Mouse (Mus musculus) neural tube, embryonic 14.5 days (tissue): Measurements from ENCODE around the gene Thumpd3. TPM values are rescaled to one million over a fixed set of nuclear protein-coding genes. Genes with fewer than 3 reads are reported as not detected.

Source experiments
- ATAC-seq: fragments of 200-750 bp; cut with Nextera tagmentation; 2 replicates; pipeline ENCODE4 v1.8.0; 2017; ENCODE audit warnings: low read depth, mild to moderate bottlenecking, moderate TSS enrichment, moderate library complexity
- H3K27ac ChIP-seq: fragments of 300-500 bp; sonication (generic); 2 replicates; pipeline ENCODE4 v1.5.1; 2014; ENCODE audit warnings: low read depth, mild to moderate bottlenecking, control low read depth, low read length, moderate library complexity, mixed read lengths
- H3K27me3 ChIP-seq: fragments of 300-500 bp; sonication (generic); 2 replicates; pipeline ENCODE4 v1.6.1; 2014; ENCODE audit warnings: low read length; ENCODE audit not compliant: control insufficient read depth, insufficient read depth
- H3K36me3 ChIP-seq: fragments of 300-500 bp; sonication (generic); 2 replicates; pipeline ENCODE4 v1.6.1; 2014; ENCODE audit warnings: low read length, mixed read lengths; ENCODE audit not compliant: control insufficient read depth, insufficient read depth
- H3K4me1 ChIP-seq: fragments of 300-500 bp; sonication (generic); 2 replicates; pipeline ENCODE4 v1.6.1; 2014; ENCODE audit warnings: low read length; ENCODE audit not compliant: control insufficient read depth, insufficient read depth
- H3K4me2 ChIP-seq: fragments of 300-500 bp; sonication (generic); 2 replicates; pipeline ENCODE4 v1.6.1; 2014; ENCODE audit warnings: mild to moderate bottlenecking, low read depth, low read length, control low read depth
- H3K4me3 ChIP-seq: fragments of 300-500 bp; sonication (generic); 2 replicates; pipeline ENCODE4 v1.5.1; 2014; ENCODE audit warnings: low read depth, low read length, control low read depth, mixed read lengths
- H3K9ac ChIP-seq: fragments of 300-500 bp; sonication (generic); replicated peaks from 2 replicates; pipeline ENCODE4 v1.6.1; 2014; ENCODE audit warnings: low read depth, mild to moderate bottlenecking, control low read depth, low read length, mixed read lengths
- H3K9me3 ChIP-seq: fragments of 300-500 bp; sonication (generic); 2 replicates; pipeline ENCODE4 v1.6.1; 2016; ENCODE audit warnings: low read length; ENCODE audit not compliant: control insufficient read depth
- WGBS: fragments of 180-500 bp; shearing (Covaris S2); extraction: QIAGEN DNeasy Blood & Tissue Kit; methylation state at CpG from one replicate; pipeline ENCODE4 v1.1.7; 2014; 5-methylcytosine and 5-hydroxymethylcytosine counted together
- polyA plus RNA-seq: library from polyadenylated mRNA; unstranded; fragments of >200 nt; fragmentation: Nextera tagmentation; extraction: Ambion mirVana; gene quantifications from 2 replicates; pipeline ENCODE4 v1.2.1, GENCODE M21; 2014

Gene Thumpd3
- polyA plus RNA-seq, 1 experiment from 2014 or later: 46.6 TPM

DNA sequence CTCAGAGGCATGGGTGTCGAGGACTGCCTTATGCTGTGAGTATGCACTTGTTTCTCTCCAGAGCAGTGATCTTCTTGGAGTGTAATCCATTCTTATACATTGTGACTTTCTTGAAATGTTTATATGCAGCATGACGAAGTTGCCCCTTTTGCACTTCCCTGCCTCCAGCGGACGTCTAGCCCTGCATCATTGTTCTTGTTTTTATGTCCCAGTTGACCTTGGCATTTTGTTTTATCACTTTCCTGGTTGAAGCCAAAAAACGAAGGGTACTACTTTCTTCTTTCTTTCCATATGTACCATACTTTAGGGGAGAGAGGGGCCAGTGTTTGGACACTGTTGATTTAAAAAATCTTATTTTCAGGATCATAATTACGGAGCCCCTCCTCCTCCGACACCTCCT is 63.9 kb downstream of the Thumpd3 start:
- H3K4me3 ChIP-seq: no peak overlapping the region
- no peaks in the 10 kb centered on the region for H3K27me3 ChIP-seq
- H3K4me1 ChIP-seq: no peaks in the 10 kb centered on the region
- H3K4me2 ChIP-seq: no peak overlapping the region
- 82% methylated on average over 7 of the region's 7 CpGs for WGBS
- no peak for ATAC-seq
- no peak overlapping the region for H3K9ac ChIP-seq
- no peaks in the 10 kb centered on the region for H3K9me3 ChIP-seq
- no peak overlapping the region for H3K27ac ChIP-seq
- peaks cover 31% of the 10 kb centered on the region for H3K36me3 ChIP-seq

Other genes starting within 250 kb of the Thumpd3 start
- 44.7 and 68.2 TPM in 2 replicates for gene Srgap3, start 99.0 kb upstream of the Thumpd3 start, polyA plus RNA-seq
- 56.3 and 63.1 TPM in 2 replicates for gene Setd5, start 31.1 kb downstream of the Thumpd3 start, polyA plus RNA-seq
- 21.5 and 21.9 TPM in 2 replicates for gene Lhfpl4, start 149.2 kb downstream of the Thumpd3 start, polyA plus RNA-seq
- gene Mtmr14, start 191.6 kb downstream of the Thumpd3 start, polyA plus RNA-seq: 30.6 and 38.3 TPM in 2 replicates
- 1.1 and 2.6 TPM in 2 replicates for gene Cpne9, start 236.1 kb downstream of the Thumpd3 start, polyA plus RNA-seq